Mouse (Mus musculus) CH12.LX (cell line): ENCODE measurements around the gene Nav3. TPM values are rescaled to one million over a fixed set of nuclear protein-coding genes. Genes with fewer than 3 reads are reported as not detected.

ENCODE experiments used
- DNase-seq: peaks from one replicate; pipeline ENCODE4 v3.0.0-alpha.2; 2013; ENCODE audit errors: extremely low read depth
- H3K27ac ChIP-seq: 2 replicates; pipeline ENCODE4 v1.5.1; 2012; ENCODE audit warnings: low read depth, mild to moderate bottlenecking, control low read depth, moderate library complexity; ENCODE audit not compliant: insufficient read depth
- H3K27me3 ChIP-seq: replicated peaks from 2 replicates; pipeline ENCODE3; 2012; ENCODE audit warnings: inconsistent platforms
- H3K36me3 ChIP-seq, 2 experiments: replicated peaks in 1 of 2; 2 replicates each; pipeline versions ENCODE3 to v1.6.1; 2012; ENCODE audit warnings: inconsistent platforms in 1 of 2, low read length in 1 of 2, mild to moderate bottlenecking in 1 of 2, mixed read lengths in 1 of 2, moderate library complexity in 1 of 2; ENCODE audit not compliant: control insufficient read depth in 1 of 2, insufficient read depth in 1 of 2
- H3K4me1 ChIP-seq, 2 experiments: 2 replicates each; pipeline ENCODE4 v1.6.1; 2012; ENCODE audit warnings: inconsistent platforms in 1 of 2, moderate library complexity in 1 of 2; ENCODE audit not compliant: insufficient read depth in 2 of 2, control insufficient read depth in 1 of 2
- H3K4me2 ChIP-seq: 2 replicates; pipeline ENCODE4 v1.6.1; 2012; ENCODE audit warnings: low read depth, mild to moderate bottlenecking, control low read depth; ENCODE audit not compliant: poor library complexity, insufficient read depth, severe bottlenecking
- H3K4me3 ChIP-seq, 3 experiments: fragments of 150-350 bp in 1 of 3; sonication (generic) in 1 of 3; replicated peaks in 1 of 3; 2 replicates each; pipeline versions ENCODE3 to v1.5.1; 2011 to 2012; ENCODE audit warnings: low read depth in 2 of 3, low read length in 2 of 3, mild to moderate bottlenecking in 2 of 3, moderate library complexity in 2 of 3, control low read depth in 1 of 3, improper control_type of control experiment in 1 of 3, inconsistent platforms in 1 of 3, mixed read lengths in 1 of 3; ENCODE audit not compliant: poor library complexity in 1 of 3
- H3K79me2 ChIP-seq: replicated peaks from 2 replicates; pipeline ENCODE4 v1.6.1; 2012; ENCODE audit warnings: mild to moderate bottlenecking, moderate library complexity; ENCODE audit not compliant: control insufficient read depth, poor library complexity, insufficient read depth, severe bottlenecking; ENCODE audit errors: extremely low read depth
- H3K9ac ChIP-seq: 2 replicates; pipeline ENCODE4 v1.6.1; 2012; ENCODE audit warnings: low read depth, mild to moderate bottlenecking, control low read depth, moderate library complexity; ENCODE audit not compliant: insufficient read depth
- H3K9me3 ChIP-seq: replicated peaks from 2 replicates; pipeline ENCODE3; 2012; ENCODE audit warnings: low read length, inconsistent platforms, mixed read lengths
- BHLHE40 ChIP-seq: IDR thresholded peaks from 2 replicates; pipeline ENCODE4 v1.6.1; 2011; ENCODE audit warnings: mild to moderate bottlenecking, low read depth, low read length, improper control_type of control experiment
- CHD2 ChIP-seq: IDR thresholded peaks from 2 replicates; pipeline ENCODE4 v1.6.1; 2011; ENCODE audit warnings: low read length, improper control_type of control experiment
- CTCF ChIP-seq, 2 experiments: IDR thresholded peaks in 1 of 2; conservative IDR thresholded peaks in 1 of 2; 2 replicates each; pipeline ENCODE4 v1.5.1; 2011 to 2012; ENCODE audit warnings: low read depth in 2 of 2, low read length in 2 of 2, improper control_type of control experiment in 1 of 2, inconsistent platforms in 1 of 2, mild to moderate bottlenecking in 1 of 2, moderate library complexity in 1 of 2
- E2F4 ChIP-seq: IDR thresholded peaks from 2 replicates; pipeline ENCODE4 v1.6.1; 2011; ENCODE audit warnings: low read depth, low read length, improper control_type of control experiment; ENCODE audit not compliant: insufficient replicate concordance
- ELF1 ChIP-seq: IDR thresholded peaks from 2 replicates; pipeline ENCODE4 v1.6.1; 2014; ENCODE audit warnings: low read depth, mild to moderate bottlenecking, inconsistent platforms, low read length, improper control_type of control experiment
- EP300 ChIP-seq: IDR thresholded peaks from 2 replicates; pipeline ENCODE4 v1.6.1; 2011; ENCODE audit warnings: low read length, improper control_type of control experiment
- ETS1 ChIP-seq: conservative IDR thresholded peaks from 2 replicates; pipeline ENCODE4 v1.6.1; 2012; ENCODE audit warnings: low read depth, mild to moderate bottlenecking, inconsistent platforms, low read length, improper control_type of control experiment, moderate library complexity
- GABPA ChIP-seq: IDR thresholded peaks from 2 replicates; pipeline ENCODE4 v1.6.1; 2012; ENCODE audit warnings: low read depth, low read length, improper control_type of control experiment, inconsistent platforms; ENCODE audit not compliant: insufficient replicate concordance
- IRF4 ChIP-seq: IDR thresholded peaks from 2 replicates; pipeline ENCODE4 v1.6.1; 2014; ENCODE audit warnings: low read depth, mild to moderate bottlenecking, inconsistent platforms, low read length, improper control_type of control experiment
- JUN ChIP-seq: IDR thresholded peaks from 2 replicates; pipeline ENCODE4 v1.6.1; 2011; ENCODE audit warnings: low read depth, mild to moderate bottlenecking, low read length, improper control_type of control experiment, moderate library complexity; ENCODE audit not compliant: insufficient read depth
- JUND ChIP-seq: conservative IDR thresholded peaks from 2 replicates; pipeline ENCODE4 v1.6.1; 2011; ENCODE audit warnings: low read depth, low read length, improper control_type of control experiment
- KAT2A ChIP-seq: IDR thresholded peaks from 2 replicates; pipeline ENCODE4 v1.6.1; 2012; ENCODE audit warnings: low read length, improper control_type of control experiment, inconsistent platforms; ENCODE audit not compliant: insufficient replicate concordance
- MAFK ChIP-seq: IDR thresholded peaks from 2 replicates; pipeline ENCODE4 v1.6.1; 2011; ENCODE audit warnings: low read length, improper control_type of control experiment; ENCODE audit not compliant: insufficient replicate concordance
- MAX ChIP-seq: IDR thresholded peaks from 2 replicates; pipeline ENCODE4 v1.6.1; 2011; ENCODE audit warnings: low read length, improper control_type of control experiment
- MAZ ChIP-seq: IDR thresholded peaks from 2 replicates; pipeline ENCODE4 v1.6.1; 2012; ENCODE audit warnings: low read depth, mild to moderate bottlenecking, inconsistent platforms, low read length, improper control_type of control experiment, moderate library complexity
- MXI1 ChIP-seq: IDR thresholded peaks from 2 replicates; pipeline ENCODE4 v1.6.1; 2011; ENCODE audit warnings: mild to moderate bottlenecking, low read depth, low read length, improper control_type of control experiment
- MYC ChIP-seq: IDR thresholded peaks from 2 replicates; pipeline ENCODE4 v1.6.1; 2011; ENCODE audit warnings: low read depth, mild to moderate bottlenecking, improper control_type of control experiment, low read length
- NELFE ChIP-seq: IDR thresholded peaks from 2 replicates; pipeline ENCODE4 v1.6.1; 2011; ENCODE audit warnings: low read depth, low read length, improper control_type of control experiment
- NRF1 ChIP-seq: IDR thresholded peaks from 2 replicates; pipeline ENCODE4 v1.6.1; 2014; ENCODE audit warnings: low read depth, mild to moderate bottlenecking, inconsistent platforms, low read length, improper control_type of control experiment, moderate library complexity
- PAX5 ChIP-seq: IDR thresholded peaks from 2 replicates; pipeline ENCODE4 v1.6.1; 2012; ENCODE audit warnings: low read length, inconsistent platforms, mixed read lengths
- POLR2A ChIP-seq: IDR thresholded peaks from 2 replicates; pipeline ENCODE4 v1.6.1; 2011; ENCODE audit warnings: low read depth, mild to moderate bottlenecking, improper control_type of control experiment, low read length
- RAD21 ChIP-seq: IDR thresholded peaks from 2 replicates; pipeline ENCODE4 v1.6.1; 2011; ENCODE audit warnings: low read depth, mild to moderate bottlenecking, low read length, improper control_type of control experiment, moderate library complexity
- RCOR1 ChIP-seq: conservative IDR thresholded peaks from 2 replicates; pipeline ENCODE4 v1.6.1; 2012; ENCODE audit warnings: low read depth, mild to moderate bottlenecking, inconsistent platforms, low read length, improper control_type of control experiment
- SIN3A ChIP-seq: IDR thresholded peaks from 2 replicates; pipeline ENCODE4 v1.6.1; 2012; ENCODE audit warnings: low read length, improper control_type of control experiment, inconsistent platforms
- SMC3 ChIP-seq: IDR thresholded peaks from 2 replicates; pipeline ENCODE4 v1.6.1; 2011; ENCODE audit warnings: low read depth, low read length, improper control_type of control experiment
- TBP ChIP-seq: conservative IDR thresholded peaks from 2 replicates; pipeline ENCODE4 v1.6.1; 2011; ENCODE audit warnings: low read depth, low read length, improper control_type of control experiment
- TCF12 ChIP-seq: IDR thresholded peaks from 2 replicates; pipeline ENCODE4 v1.6.1; 2014; ENCODE audit warnings: low read depth, mild to moderate bottlenecking, inconsistent platforms, low read length, improper control_type of control experiment
- USF2 ChIP-seq: conservative IDR thresholded peaks from 2 replicates; pipeline ENCODE4 v1.6.1; 2011; ENCODE audit warnings: low read depth, low read length, improper control_type of control experiment
- ZC3H11A ChIP-seq: IDR thresholded peaks from 2 replicates; pipeline ENCODE4 v1.6.1; 2012; ENCODE audit warnings: low read depth, mild to moderate bottlenecking, inconsistent platforms, low read length, improper control_type of control experiment
- ZKSCAN1 ChIP-seq: IDR thresholded peaks from 2 replicates; pipeline ENCODE4 v1.6.1; 2012; ENCODE audit warnings: low read depth, inconsistent platforms, low read length, improper control_type of control experiment, borderline replicate concordance
- ZMIZ1 ChIP-seq: IDR thresholded peaks from 2 replicates; pipeline ENCODE4 v1.6.1; 2012; ENCODE audit warnings: low read depth, mild to moderate bottlenecking, inconsistent platforms, low read length, improper control_type of control experiment
- ZNF384 ChIP-seq: IDR thresholded peaks from 2 replicates; pipeline ENCODE4 v1.6.1; 2012; ENCODE audit warnings: low read depth, low read length, improper control_type of control experiment, inconsistent platforms
- dilution Hi-C: fragments of 300-500 bp; cut with MboI; formaldehyde crosslinking; loops from 2 replicates; pipeline ENCODE4 v1.14.3; 2020; ENCODE audit warnings: low sequenced_read_pairs; ENCODE audit not compliant: extremely low pct_unique_long_range_greater_than_20kb, extremely low pct_ligation_motif_present
- in situ Hi-C: fragments of 300-500 bp; cut with MboI; formaldehyde crosslinking; loops from 3 replicates; pipeline ENCODE4 v1.14.3; 2019; ENCODE audit warnings: low sequenced_read_pairs, low pct_ligation_motif_present, low pct_unique_long_range_greater_than_20kb, mixed read lengths
- polyA plus RNA-seq: library from polyadenylated mRNA; unstranded; fragments of >175 nt; gene quantifications from 2 replicates; pipeline ENCODE4 v1.2.1, GENCODE M21; 2012; ENCODE audit warnings: low read depth; ENCODE audit not compliant: insufficient read length
- total RNA-seq, 2 experiments: library from RNA; depleted of rRNA; stranded (reverse); fragments of 300-350 nt in 1 of 2; fragments of >200 nt in 1 of 2; gene quantifications; 2 replicates each; pipeline ENCODE4 v1.2.3; 2012 to 2014

Nav3 gene
- total and polyA plus RNA-seq, 3 experiments, result 0.03 TPM; not detected in 2

DNA sequence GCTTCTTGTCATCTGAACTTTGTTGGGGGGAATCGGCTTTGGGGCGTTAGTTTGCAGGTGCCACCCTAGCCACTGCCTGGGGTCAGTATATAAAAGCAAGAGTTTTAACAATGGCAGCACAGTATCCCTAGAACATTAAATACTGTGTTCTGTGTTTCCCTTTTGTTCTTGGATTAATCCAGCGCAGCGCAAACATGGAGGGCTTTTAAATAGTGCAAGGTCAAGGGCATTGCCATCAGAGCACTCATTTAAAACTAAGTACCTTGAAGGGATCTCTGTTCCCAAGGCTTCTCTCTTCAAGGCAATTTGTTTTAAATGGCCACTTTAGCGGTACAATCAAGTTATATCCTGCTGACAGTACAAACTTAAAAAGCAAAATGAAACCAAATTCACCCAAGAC lies 737.6 kb downstream of the Nav3 start:
- Histone ChIP-seq H3K4me2 (no peak overlapping the region), H3K4me3 (no peak overlapping the region), H3K27me3 (no peaks in the 10 kb centered on the region), H3K36me3 (no peaks in the 10 kb centered on the region), H3K9ac (no peak overlapping the region), H3K79me2 (no peaks in the 10 kb centered on the region), H3K9me3 (no peaks in the 10 kb centered on the region), H3K4me1 (no peaks in the 10 kb centered on the region), H3K27ac (no peak overlapping the region)
- TF ChIP-seq NRF1, result no peak
- no peak for TF ChIP-seq E2F4
- TF ChIP-seq MAX, result no peak
- TF ChIP-seq ZMIZ1, result no peak
- TF ChIP-seq JUN, result no peak
- no peak for TF ChIP-seq TBP
- no peak for TF ChIP-seq POLR2A
- no peak for TF ChIP-seq USF2
- TF ChIP-seq TCF12, result no peak
- TF ChIP-seq ELF1, result no peak
- no peak for TF ChIP-seq ETS1
- TF ChIP-seq ZKSCAN1, result no peak
- no peak for TF ChIP-seq ZC3H11A
- TF ChIP-seq KAT2A, result no peak
- no peak for TF ChIP-seq MAFK
- no peak for TF ChIP-seq BHLHE40
- TF ChIP-seq MXI1, result no peak
- no peak for TF ChIP-seq SMC3
- in situ Hi-C loops, result no loop called here
- DNase-seq, result no peak
- dilution Hi-C loops, result no loop called here

DNA sequence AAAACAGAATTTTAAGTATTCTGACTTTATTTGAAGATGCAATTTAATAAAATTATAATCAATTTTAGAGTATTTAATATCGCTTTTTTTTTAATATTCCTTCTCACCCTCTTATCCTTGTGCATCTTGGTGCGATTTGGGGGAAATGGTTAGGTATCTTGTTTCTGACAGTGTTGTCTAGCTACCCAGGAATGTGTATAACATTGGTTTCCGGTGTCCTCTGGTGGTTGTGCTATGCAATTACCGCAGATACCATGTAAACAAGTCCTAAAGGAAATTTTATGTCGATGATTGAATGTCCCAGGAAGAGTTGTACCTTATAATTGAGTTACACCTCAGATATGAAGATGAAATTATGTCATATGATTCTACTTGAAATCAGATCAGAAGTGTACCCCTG lies 743.0 kb downstream of the Nav3 start:
- dilution Hi-C loops, result no loop called here
- H3K9me3 ChIP-seq, result no peaks in the 10 kb centered on the region
- no peak overlapping the region for H3K4me3 ChIP-seq
- DNase-seq, result peak; percentile 45
- H3K79me2 ChIP-seq, result no peaks in the 10 kb centered on the region
- in situ Hi-C loops, result no loop called here
- no peaks in the 10 kb centered on the region for H3K27me3 ChIP-seq
- H3K9ac ChIP-seq, result no peak overlapping the region
- H3K36me3 ChIP-seq, result no peaks in the 10 kb centered on the region
- no peaks in the 10 kb centered on the region for H3K4me1 ChIP-seq
- H3K4me2 ChIP-seq, result no peak overlapping the region
- H3K27ac ChIP-seq, result no peak overlapping the region
- no peak for TF ChIP-seq CHD2
- peak; percentile 49 for TF ChIP-seq RAD21
- no peak for TF ChIP-seq ETS1
- no peak for TF ChIP-seq EP300
- peak; percentile 33; the same call in 1 of the 2 replicates for TF ChIP-seq SMC3
- TF ChIP-seq RCOR1, result no peak
- no peak for TF ChIP-seq NELFE
- TF ChIP-seq CTCF (conservative IDR thresholded peaks at IDR 0.05 in 1 of 2, IDR thresholded peaks at IDR 0.05 in 1 of 2; ENCODE audit: low read depth in 2 of 2, low read length in 2 of 2), result peak; percentile 35 to 57; a peak in 3 of 4 replicates
- no peak for TF ChIP-seq GABPA
- TF ChIP-seq ZKSCAN1, result no peak
- no peak for TF ChIP-seq JUND
- TF ChIP-seq PAX5, result no peak
- no peak for TF ChIP-seq TCF12
- TF ChIP-seq IRF4, result no peak
- no peak for TF ChIP-seq MYC
- TF ChIP-seq MAX, result no peak
- TF ChIP-seq MAZ, result no peak
- TF ChIP-seq ZMIZ1, result no peak
- no peak for TF ChIP-seq ELF1
- TF ChIP-seq TBP, result no peak
- TF ChIP-seq ZNF384, result peak; percentile 12; the same call in 1 of the 2 replicates
- TF ChIP-seq USF2, result no peak
- no peak for TF ChIP-seq SIN3A
